Mouse (Mus musculus) right cerebral cortex, adult 18-20 months (tissue): ENCODE data around the gene Arhgef26.

ENCODE experiments used
- DNase-seq: peaks from one replicate; pipeline ENCODE4 v3.0.0; 2022; ENCODE audit warnings: mixed read lengths

Arhgef26 gene

GRCm38 (mm10) chr3:62338044-62338443 is at the start of gene Arhgef26:
Gene Arhgef26 (plus strand): TSS chr3:62338344.
- no peak for DNase-seq

DNA sequence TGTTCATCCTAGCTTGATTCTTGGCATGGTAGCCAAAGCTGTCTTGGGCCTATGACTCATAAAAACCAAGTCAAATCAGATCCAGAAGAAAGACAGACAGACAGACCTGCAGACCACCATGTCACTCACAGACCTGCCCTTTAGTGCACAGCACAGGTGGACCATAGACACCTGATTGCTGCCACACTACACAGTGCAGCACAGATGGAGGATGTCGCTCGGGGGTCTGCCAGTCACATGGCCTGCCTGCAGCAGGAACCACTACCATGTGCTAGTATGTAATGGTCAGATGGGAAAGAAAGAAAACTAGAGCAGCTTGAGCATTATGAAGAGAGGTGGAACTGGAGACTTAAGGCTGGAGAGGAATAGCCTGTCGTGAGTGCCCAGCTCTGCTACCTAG is 27.7 kb upstream of the Arhgef26 start:
- no peak for DNase-seq

DNA sequence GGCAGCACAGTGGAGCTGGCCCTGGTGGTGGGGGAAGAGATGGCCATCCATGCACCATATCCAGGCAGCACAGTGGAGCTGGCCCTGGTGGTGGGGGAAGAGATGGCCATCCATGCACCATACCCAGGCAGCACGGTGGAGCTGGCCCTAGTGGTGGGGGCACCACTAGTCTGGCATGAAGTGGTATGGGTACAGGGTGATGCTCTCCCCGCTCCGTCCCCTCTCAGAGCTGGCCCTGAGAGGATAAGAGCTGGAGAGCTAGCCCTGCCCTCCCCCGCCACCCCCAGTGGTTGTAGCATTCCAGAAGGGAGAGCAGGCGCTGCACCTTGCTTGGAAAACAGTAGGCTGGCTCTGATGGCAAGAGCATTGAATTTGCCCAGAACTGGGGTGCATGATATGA is 26.9 kb upstream of the Arhgef26 start:
- DNase-seq = no peak

- DNase-seq = no peak
Observed at GRCm38 (mm10) chr3:62324708-62325107, 13.4 kb upstream of the Arhgef26 start.

DNA sequence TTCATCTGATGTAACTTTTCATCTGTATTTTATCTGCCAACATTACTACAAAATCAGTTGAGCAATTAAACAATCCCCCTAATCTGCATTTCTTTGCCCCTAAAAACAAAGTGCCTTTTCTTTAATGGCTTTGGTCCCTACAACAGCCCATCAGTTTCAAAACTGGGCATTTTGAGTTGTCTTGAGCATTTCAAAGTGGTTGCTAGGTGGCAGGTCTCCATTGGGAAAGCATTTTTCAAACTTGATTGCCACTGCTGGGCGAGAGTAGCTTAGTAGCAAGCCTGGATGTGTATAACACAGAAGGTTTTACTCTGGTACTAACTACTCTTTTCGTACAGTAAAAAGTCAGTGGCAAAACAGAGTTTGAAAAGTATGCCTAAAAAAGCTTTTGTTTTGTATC is 10.2 kb upstream of the Arhgef26 start:
- DNase-seq = no peak

- DNase-seq = no peak
Observed at GRCm38 (mm10) chr3:62338461-62338853, 313 bp downstream of the Arhgef26 start.

DNA sequence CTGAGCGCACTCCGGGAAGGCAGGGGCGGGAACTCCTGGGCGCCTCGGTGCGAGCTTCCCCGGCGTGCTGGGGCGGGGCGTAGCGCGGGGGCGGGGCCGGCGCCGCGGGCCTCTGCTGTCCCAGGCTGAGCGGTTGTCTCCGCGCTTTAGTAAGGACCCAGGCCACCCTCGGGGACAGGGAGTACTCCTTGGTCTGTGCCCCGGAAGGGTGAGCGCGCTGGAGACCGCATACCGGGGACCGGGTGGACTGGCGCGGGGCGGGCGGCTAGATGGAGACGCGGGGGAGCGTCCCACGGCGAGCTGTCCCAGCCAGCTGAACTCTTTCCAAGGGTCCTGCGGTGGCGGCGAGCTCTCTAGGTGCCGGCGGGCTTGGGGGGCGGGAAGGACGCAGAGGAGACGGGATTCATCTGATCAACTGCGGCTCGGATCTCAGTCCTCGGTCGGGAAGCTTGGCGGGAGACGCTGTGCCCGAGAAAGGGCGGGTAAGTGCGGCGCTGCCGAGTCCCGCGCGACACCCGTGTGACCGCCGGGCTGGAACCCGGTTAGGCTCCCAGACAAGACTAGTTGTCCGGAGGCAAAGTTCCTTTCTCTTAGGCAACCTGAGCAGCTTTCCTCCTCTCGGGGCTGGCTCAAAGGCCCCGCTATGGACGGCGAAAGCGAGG is 841 bp downstream of the Arhgef26 start:
- DNase-seq = peak; percentile 27

DNA sequence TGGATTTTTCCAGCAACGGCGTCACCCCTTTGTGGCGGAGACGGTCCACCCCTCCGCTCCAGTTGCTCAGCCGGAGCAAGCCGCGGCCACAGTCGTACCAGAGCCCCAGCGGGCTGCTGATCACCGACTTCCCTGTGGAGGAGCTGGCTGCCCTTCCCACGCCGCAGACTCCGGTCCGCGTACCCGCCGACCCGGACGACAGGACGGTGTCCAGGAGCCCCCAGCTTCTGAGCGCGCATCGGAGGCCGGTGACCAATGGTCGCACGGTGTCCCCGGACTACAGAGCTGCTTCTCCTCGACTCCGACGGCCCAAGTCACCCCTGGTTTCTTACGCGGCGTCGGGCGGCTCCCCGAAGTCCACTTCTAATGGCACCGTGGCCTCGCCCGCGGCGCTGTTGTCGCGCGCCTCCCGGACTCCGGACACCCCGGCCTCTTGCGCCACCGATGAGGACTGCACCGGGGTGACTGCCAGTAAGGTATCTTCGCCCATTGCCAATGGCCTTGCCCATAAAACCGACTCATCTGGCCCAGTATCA is 1.4 kb downstream of the Arhgef26 start:
- no peak for DNase-seq

GRCm38 (mm10) chr3:62340154-62340760 is 2.1 kb downstream of the Arhgef26 start:
- no peak for DNase-seq

DNA sequence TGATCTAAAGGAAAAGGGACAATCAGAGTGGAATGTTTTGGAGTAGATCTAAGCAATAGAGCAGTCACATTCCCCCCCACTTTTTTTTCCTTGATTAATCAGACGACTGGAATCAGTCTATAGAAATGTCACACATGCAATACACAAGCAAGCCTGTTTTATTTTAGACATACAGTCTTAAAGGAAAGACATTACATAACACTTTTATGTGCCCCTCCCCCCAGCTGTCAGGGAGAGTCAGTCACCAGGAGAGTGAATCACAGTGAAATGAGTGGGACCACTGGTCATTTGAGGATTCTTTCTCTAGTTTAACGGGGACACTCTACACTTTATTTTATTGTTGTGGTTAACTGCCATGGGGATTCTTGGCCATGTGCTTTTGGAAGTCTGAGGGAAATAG is 2.7 kb downstream of the Arhgef26 start:
- no peak for DNase-seq

DNA sequence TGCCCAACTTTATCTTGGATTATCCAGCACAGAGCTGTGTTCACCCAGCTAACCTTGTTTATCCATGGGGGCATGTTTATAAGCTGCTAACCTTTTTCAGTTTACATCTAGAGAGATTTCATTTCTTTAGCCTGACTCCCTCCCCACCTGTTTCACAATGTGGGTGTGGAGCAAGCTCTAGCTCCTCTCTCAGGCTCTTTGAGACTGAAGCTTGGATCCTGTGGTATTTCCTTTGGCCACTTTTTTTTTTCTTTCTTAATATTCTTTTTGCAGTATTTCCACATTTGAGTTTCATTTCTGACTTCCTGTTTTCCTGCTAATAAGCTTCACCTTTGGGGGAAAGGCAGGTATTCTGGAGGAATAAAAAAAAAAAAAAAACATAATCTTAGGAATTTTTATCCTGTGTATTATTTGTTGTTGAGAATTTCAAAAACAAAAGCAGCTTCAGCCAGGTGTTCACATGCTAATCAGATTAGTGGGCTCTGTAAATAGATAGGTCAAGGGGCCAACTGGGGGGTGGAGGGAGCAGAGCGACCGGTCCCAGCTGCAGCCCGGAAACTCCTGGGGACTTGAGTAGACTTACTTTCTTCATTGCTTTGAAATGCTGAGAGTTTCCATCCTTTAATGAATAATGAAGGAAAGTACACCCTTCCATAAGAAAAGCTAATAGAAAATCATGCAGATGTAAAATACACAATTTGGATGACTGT is 3.5 kb downstream of the Arhgef26 start:
- DNase-seq = no peak

GRCm38 (mm10) chr3:62348514-62349217 is 10.5 kb downstream of the Arhgef26 start:
- DNase-seq = no peak

DNA sequence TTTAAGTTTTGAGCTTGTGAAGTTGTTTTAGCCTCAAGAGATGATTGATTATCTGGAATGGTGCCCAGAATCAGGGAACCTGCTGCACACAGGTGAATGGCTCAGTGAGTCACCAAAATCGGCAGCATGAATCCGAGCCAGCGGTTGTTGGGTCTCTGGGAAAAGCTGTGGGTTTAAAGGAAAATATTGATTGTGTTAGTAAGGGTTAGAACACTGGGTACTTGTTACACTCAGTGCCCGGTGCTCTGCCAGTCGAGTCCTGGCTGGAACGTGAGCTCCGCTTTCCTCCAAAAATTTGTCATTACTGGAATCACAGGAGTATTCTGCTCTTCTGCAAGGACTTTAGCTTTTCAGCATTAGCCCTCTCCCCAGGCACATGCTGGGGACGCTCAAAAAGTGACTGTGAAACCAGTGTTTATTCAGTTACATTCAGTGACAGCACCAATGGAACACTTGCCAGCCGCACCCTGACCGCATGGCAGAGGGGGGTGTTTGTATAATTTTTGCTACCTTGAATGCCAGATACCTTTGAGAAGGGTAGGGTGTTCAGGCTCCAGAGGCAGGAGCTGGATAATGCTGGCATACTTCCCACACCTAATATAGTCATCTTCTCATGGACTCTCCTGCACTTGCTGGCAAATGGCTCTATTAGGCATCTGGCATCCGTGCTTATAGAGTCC is 11.2 kb downstream of the Arhgef26 start:
- no peak for DNase-seq

- no peak for DNase-seq
Observed at GRCm38 (mm10) chr3:62352071-62352470, 13.9 kb downstream of the Arhgef26 start.

DNA sequence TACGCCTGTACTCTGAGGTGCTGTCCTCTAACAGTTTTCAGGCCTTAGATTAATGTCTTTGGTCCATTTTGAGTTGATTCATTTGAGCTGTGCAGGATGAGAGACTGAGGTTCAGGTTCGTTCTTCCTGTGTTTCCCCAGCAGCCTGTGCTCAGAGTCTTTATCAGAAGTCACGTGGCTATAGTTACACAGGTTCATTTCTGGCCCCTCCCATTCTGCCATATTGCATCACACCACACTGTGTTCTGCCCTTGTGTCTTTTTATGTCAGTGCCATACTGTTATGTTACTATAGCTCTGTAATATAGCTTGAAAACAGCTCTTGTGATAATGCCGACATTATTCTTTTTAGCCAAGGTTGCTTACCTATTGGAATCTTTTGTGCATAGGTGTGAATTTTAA is 14.7 kb downstream of the Arhgef26 start:
- DNase-seq = no peak

DNA sequence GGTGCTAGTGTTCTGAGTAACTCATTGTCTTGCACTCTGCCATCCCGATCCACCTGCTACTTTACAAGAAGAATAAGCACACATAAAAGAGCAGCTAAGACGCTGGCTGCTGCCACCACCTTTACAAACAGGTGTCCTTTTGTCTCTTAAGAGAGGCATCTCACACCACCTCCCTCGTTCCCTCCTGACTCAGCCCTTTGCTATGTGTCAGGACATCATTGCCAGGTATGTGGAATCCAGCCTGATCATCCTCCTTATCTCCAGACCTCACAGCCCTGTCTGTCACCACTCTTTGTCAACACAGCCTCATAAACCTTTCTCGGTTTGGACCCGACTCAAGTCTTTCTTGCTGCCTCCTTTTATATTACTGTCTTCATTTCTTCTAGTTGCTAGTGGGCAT is 29.7 kb downstream of the Arhgef26 start:
- DNase-seq = no peak

DNA sequence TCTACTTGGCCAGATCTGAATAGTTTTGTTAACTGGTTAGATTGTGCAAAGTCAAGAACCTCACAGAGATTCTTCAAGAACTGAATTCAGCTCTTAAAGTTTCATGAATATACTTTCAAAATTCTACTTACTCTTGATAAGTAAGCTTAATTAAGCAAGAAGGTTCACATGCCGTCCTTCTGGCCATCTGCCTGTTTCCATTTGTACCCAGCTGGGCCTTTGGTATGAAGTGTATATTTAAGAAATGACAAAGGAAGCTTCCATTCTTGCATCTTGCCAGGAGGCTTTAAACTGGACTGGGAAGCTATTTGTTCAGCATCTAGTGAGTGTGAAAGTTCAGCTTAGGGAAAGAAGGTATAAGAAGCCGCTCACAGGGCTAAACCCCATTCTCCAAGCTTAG is 34.7 kb downstream of the Arhgef26 start:
- no peak for DNase-seq

DNA sequence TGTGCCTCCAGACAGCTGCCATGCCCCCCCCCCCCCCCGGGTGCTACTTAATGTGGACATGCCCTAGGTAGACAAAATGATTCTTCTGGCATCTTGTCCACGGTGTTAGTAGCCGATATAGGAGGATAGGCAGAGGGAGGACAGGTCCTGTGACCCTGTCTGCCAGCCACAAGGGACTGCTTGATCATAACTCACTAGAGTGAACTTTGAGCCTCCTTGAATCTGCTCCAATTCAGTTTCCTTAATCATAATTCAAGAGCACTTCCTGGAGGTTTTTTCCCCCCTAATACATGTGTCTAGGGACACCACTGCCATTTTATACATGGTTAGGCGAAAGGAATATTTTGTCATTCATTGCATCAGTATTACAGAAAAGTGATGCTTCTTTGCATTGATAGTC is 36.2 kb downstream of the Arhgef26 start:
- no peak for DNase-seq

DNA sequence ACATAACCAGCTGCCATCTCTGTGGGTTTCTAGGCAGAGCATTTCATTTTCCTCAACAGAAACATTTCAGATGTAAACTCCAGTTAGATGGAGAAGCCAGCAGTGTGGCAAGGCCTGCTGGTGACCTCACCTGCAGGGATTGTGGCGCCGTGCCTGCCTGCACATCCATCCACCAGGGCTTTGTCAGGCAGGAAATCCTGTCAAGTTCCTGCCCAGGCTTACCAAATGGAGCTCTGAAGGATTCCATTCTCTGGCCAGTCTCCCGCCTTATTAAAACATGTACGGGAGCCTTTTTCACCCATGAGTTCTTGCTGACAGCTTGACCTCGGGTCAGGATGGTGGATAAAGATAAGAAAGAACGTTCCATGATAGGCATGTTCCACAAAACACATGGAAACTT is 36.7 kb downstream of the Arhgef26 start:
- no peak for DNase-seq

DNA sequence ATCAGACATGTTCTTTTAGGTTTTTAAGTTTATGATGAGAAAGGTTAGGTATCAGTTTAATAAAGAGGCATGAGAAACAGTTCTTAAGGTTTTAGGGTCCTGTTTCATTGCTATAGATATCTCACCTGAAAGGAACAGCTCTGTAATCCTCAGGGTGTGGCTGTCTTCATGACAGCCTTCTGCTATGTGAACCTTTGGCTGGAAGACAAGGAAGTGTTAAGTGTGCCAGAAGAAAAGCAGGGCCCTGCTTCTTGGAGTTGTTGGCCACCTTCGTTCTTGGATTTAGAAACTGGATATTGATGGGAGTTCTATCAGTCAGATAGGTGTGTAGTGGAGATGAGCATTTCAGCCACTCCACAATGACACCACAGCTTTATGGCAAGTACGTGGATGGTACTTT is 38.6 kb downstream of the Arhgef26 start:
- no peak for DNase-seq

DNA sequence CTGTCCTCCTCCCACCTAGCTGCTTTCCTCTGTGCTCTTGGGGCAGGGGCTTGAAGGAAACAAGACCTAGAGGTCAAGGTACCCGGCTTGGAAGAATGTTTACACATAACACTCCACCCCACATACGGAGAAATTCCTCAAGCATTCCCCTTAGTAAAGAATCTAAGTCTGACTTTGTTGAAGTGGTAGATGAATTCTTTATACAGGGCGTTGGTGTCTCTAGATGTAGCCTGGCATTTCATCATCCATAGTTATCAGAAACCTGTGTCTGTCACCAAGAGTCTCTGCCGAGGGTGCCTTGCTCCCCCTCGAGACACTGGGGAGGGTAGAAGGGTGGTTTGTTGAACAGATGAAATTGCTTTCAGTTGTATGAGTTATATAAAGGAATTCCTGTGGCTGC is 41.8 kb downstream of the Arhgef26 start:
- DNase-seq = no peak

- DNase-seq = no peak
Observed at GRCm38 (mm10) chr3:62380420-62380819, 42.3 kb downstream of the Arhgef26 start.

- no peak for DNase-seq
Observed at GRCm38 (mm10) chr3:62382853-62383252, 44.7 kb downstream of the Arhgef26 start.
